Mouse (Mus musculus): ENCODE results near the gene Stn1. TPM values are rescaled to one million over a fixed set of nuclear protein-coding genes. Genes with fewer than 3 reads are reported as not detected.

The Stn1 gene
- polyA plus RNA-seq (2014; fragmentation: Illumina TruSeq; extraction: RNeasy Lipid Tissue Mini Kit (QIAGEN cat#74804); ENCODE audit: low read depth, low replicate concordance) = 8.8 TPM

DNA sequence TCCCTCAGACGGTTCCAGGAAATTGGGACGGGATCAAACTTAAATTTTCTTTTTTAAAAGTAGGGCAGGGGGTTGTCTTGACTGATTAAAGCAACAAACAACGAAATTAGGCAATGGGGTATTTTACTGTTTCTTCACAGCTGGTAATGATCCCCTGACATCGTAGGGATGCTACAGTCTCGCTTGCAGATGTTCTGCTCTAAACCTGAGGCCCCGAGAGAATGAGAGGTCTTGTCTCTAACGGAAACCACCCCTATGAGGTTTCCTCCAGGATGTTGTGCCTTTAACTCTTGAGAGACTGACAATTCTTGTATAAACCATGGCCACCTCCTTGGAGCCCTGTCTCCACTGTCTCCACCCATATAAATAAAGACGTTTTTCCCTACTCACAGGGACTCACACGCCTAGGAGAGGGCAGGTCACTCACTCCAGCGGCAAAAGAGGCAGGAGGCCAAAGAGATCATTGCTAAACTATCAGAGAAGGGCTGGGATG lies at the start of gene Stn1:
Gene Stn1 (minus strand): TSS at position 208 of the 493 bp plus-strand sequence.

GRCm38 (mm10) chr19:47579225-47579787 lies 42.0 kb upstream of the Stn1 start, which contains the start of gene Slk:
TSS of gene Slk (plus strand) at chr19:47579678.

GRCm38 (mm10) chr19:47464304-47465241 lies 72.7 kb downstream of the Stn1 start, which contains the start of gene Sh3pxd2a:
TSS of gene Sh3pxd2a (minus strand) at chr19:47464401.

Other genes with a start within 250 kb of the Stn1 start
- 12.7 TPM for gene Sh3pxd2a, start 73.1 kb downstream of the Stn1 start, polyA plus RNA-seq (2014; fragmentation: Illumina TruSeq; extraction: RNeasy Lipid Tissue Mini Kit (QIAGEN cat#74804); ENCODE audit: low read depth, low replicate concordance)
- 88.3 TPM for gene Slk, start 42.2 kb upstream of the Stn1 start, polyA plus RNA-seq (2014; fragmentation: Illumina TruSeq; extraction: RNeasy Lipid Tissue Mini Kit (QIAGEN cat#74804); ENCODE audit: low read depth, low replicate concordance)
- gene Col17a1, start 154.6 kb upstream of the Stn1 start, polyA plus RNA-seq (2014; fragmentation: Illumina TruSeq; extraction: RNeasy Lipid Tissue Mini Kit (QIAGEN cat#74804); ENCODE audit: low read depth, low replicate concordance) = not detected
- gene Sfr1, start 194.2 kb upstream of the Stn1 start, polyA plus RNA-seq (2014; fragmentation: Illumina TruSeq; extraction: RNeasy Lipid Tissue Mini Kit (QIAGEN cat#74804); ENCODE audit: low read depth, low replicate concordance) = 399 TPM